ENCODE assay signal across 32 mouse cellular contexts in the genomic region with DNA sequence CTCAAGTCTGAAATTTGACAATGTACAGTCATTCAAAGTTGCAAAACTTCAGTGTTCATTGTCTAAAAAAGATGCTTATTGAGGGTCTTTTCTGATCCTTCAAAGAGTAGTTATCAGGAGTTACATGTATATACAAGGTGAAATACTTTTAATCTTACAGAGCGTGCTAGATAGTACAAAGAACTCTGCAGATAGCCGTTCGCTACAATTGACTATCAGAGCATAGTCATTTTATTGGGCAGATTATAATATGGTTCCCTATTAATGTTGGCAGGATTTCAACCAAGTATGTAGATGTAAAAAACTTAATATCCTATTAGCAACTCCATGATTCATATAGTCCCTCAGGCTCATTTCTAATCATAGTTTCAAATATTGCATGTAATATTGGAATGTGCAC.
"Had no signal": no experiment of that assay in that cellular context is flagged by ENCODE, and none has a peak within 500 bp of the region (broad histone marks: within the 10 kb centered on the region; RNA-seq: fewer than 3 reads in every experiment).

No protein-coding gene starts in this region.

- H3K27ac ChIP-seq: limb, embryonic 10.5 days; limb, embryonic 12.5 days; limb, embryonic 13.5 days; limb, embryonic 15.5 days; liver, embryonic 12.5 days; liver, embryonic 13.5 days; liver, embryonic 14.5 days; liver, embryonic 15.5 days; lung, embryonic 15.5 days; macrophage; midbrain, embryonic 10.5 days; midbrain, embryonic 12.5 days; midbrain, embryonic 13.5 days; midbrain, embryonic 15.5 days; neural tube, embryonic 12.5 days had no signal

- H3K4me2 ChIP-seq: limb, embryonic 12.5 days; limb, embryonic 13.5 days; limb, embryonic 15.5 days; liver, embryonic 11.5 days; liver, embryonic 12.5 days; liver, embryonic 13.5 days; liver, embryonic 15.5 days; lung, embryonic 14.5 days; lung, embryonic 15.5 days; midbrain, embryonic 11.5 days; midbrain, embryonic 12.5 days; midbrain, embryonic 13.5 days; midbrain, embryonic 15.5 days; neural tube, embryonic 12.5 days had no signal

- H3K9ac ChIP-seq: limb, embryonic 12.5 days; limb, embryonic 13.5 days; limb, embryonic 15.5 days; liver, embryonic 12.5 days; liver, embryonic 13.5 days; liver, embryonic 14.5 days; liver, embryonic 15.5 days; liver, postnatal 0 days; lung, embryonic 14.5 days; lung, embryonic 15.5 days; midbrain, embryonic 12.5 days; midbrain, embryonic 13.5 days; midbrain, embryonic 15.5 days; neural tube, embryonic 12.5 days had no signal

- H3K36me3 ChIP-seq: limb, embryonic 10.5 days; limb, embryonic 12.5 days; limb, embryonic 13.5 days; limb, embryonic 15.5 days; liver, embryonic 12.5 days; liver, embryonic 13.5 days; liver, embryonic 15.5 days; lung, embryonic 15.5 days; midbrain, embryonic 10.5 days; midbrain, embryonic 12.5 days; midbrain, embryonic 13.5 days; midbrain, embryonic 15.5 days; neural tube, embryonic 12.5 days had no signal

- H3K4me3 ChIP-seq: limb, embryonic 10.5 days; limb, embryonic 12.5 days; limb, embryonic 13.5 days; limb, embryonic 15.5 days; liver, embryonic 12.5 days; liver, embryonic 13.5 days; liver, embryonic 15.5 days; lung, embryonic 15.5 days; megakaryocyte, embryonic 14.5 days; midbrain, embryonic 10.5 days; midbrain, embryonic 12.5 days; midbrain, embryonic 13.5 days; midbrain, embryonic 15.5 days; myocyte; neural tube, embryonic 12.5 days had no signal

- H3K9me3 ChIP-seq: limb, embryonic 10.5 days; limb, embryonic 12.5 days; limb, embryonic 13.5 days; limb, embryonic 15.5 days; liver, embryonic 12.5 days; liver, embryonic 13.5 days; liver, embryonic 15.5 days; lung, embryonic 15.5 days; megakaryocyte, embryonic 14.5 days; midbrain, embryonic 10.5 days; midbrain, embryonic 12.5 days; midbrain, embryonic 13.5 days; midbrain, embryonic 15.5 days; neural tube, embryonic 12.5 days had no signal

- DNase-seq: left cerebral cortex, postnatal 4 days; liver; liver, embryonic 13.5 days; liver, postnatal 0 days; lung, adult 18-20 months; lung, adult 2 months; lung, embryonic 14.5 days; lung, postnatal 10 days; lung, postnatal 14 days; lung, postnatal 36 days; lung, postnatal 4 days; midbrain, embryonic 14.5 days had no signal

- H3K27me3 ChIP-seq: limb, embryonic 12.5 days; limb, embryonic 13.5 days; limb, embryonic 15.5 days; liver, embryonic 12.5 days; liver, embryonic 13.5 days; liver, embryonic 15.5 days; lung, embryonic 15.5 days; megakaryocyte, embryonic 14.5 days; midbrain, embryonic 12.5 days; midbrain, embryonic 13.5 days; midbrain, embryonic 15.5 days; neural tube, embryonic 12.5 days had no signal

- H3K4me1 ChIP-seq: limb, embryonic 10.5 days; limb, embryonic 12.5 days; limb, embryonic 13.5 days; limb, embryonic 15.5 days; liver, embryonic 12.5 days; liver, embryonic 13.5 days; liver, embryonic 15.5 days; lung, embryonic 15.5 days; megakaryocyte, embryonic 14.5 days; midbrain, embryonic 10.5 days; midbrain, embryonic 12.5 days; midbrain, embryonic 13.5 days; midbrain, embryonic 15.5 days; neural tube, embryonic 12.5 days had no signal

- ATAC-seq: liver, embryonic 12.5 days; liver, postnatal 0 days; lung, postnatal 0 days; midbrain, embryonic 13.5 days; midbrain, embryonic 15.5 days; midbrain, embryonic 16.5 days had no signal
